In the genomic region with DNA sequence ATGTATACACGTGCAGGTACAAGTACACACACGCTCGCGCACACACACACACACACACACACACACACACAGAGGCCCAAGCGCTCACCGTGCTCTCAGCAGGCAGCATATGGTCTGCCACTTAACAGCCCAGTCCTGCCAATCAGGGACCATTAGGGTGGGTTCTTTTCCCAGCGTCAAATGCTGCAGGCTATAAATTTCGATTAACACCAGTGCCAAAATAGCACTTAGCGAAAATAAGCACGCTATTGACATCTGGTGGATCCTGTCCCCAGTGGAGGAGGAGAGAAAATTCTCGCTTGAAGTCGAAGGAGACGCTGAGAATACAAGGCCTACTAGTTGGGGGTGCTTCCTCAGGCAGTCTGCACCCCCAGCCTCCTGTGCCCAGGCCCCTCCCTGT, we compare ENCODE assay signal across 11 mouse cellular contexts. TPM values are rescaled to one million over a fixed set of nuclear protein-coding genes. Genes with fewer than 3 reads are reported as not detected.
A peak's percentile ranks its signal among the peaks of the same experiment; 100 is the strongest.
DNase-seq lines count a peak whose midpoint lies in the region; ATAC-seq and TF ChIP-seq lines count a peak whose summit lies in the region.
"Had no signal": no experiment of that assay in that cellular context is flagged by ENCODE, and none has a peak within 500 bp of the region (broad histone marks: within the 10 kb centered on the region; RNA-seq: fewer than 3 reads in every experiment).

No protein-coding gene starts in this region.

- no peaks in the 10 kb centered on the region for H3K27me3 ChIP-seq in kidney, postnatal 0 days (ENCODE audit: insufficient read depth, low read length)
- no peaks in the 10 kb centered on the region for H3K27me3 ChIP-seq in embryonic facial prominence, embryonic 14.5 days (replicated peaks; ENCODE audit: control insufficient read depth, insufficient read depth, low read length)
- no peaks in the 10 kb centered on the region for H3K27me3 ChIP-seq in hindbrain, postnatal 0 days (ENCODE audit: insufficient read depth, low read length)
- no peaks in the 10 kb centered on the region for H3K27me3 ChIP-seq in neural tube, embryonic 12.5 days (replicated peaks)
- no peaks in the 10 kb centered on the region for H3K27me3 ChIP-seq in kidney, embryonic 15.5 days
- H3K27me3 ChIP-seq: stomach, embryonic 15.5 days had no signal

- 0 out of 2 replicates have a peak, but pooled peaks cover 4% of the 10 kb centered on the region for H3K36me3 ChIP-seq in kidney, postnatal 0 days (ENCODE audit: insufficient read depth, low read length)
- H3K36me3 ChIP-seq in embryonic facial prominence, embryonic 14.5 days (ENCODE audit: control insufficient read depth, insufficient read depth, low read length) = peaks cover 26% of the 10 kb centered on the region; the same call in 1 of the 2 replicates
- H3K36me3 ChIP-seq in hindbrain, postnatal 0 days (ENCODE audit: insufficient read depth, low read length) = peaks cover 9% of the 10 kb centered on the region; the same call in 1 of the 2 replicates
- peaks cover 34% of the 10 kb centered on the region for H3K36me3 ChIP-seq in neural tube, embryonic 12.5 days
- peaks cover 53% of the 10 kb centered on the region for H3K36me3 ChIP-seq in kidney, embryonic 15.5 days

- WGBS in kidney, postnatal 0 days = 45% methylated on average over 13 of the region's 13 CpGs
- 59% methylated on average over 13 of the region's 13 CpGs for WGBS in embryonic facial prominence, embryonic 14.5 days
- WGBS in hindbrain, postnatal 0 days = 40% methylated on average over 13 of the region's 13 CpGs
- 44% methylated on average over 13 of the region's 13 CpGs for WGBS in neural tube, embryonic 12.5 days
- 46% methylated on average over 13 of the region's 13 CpGs for WGBS in kidney, embryonic 15.5 days

- ATAC-seq in kidney, postnatal 0 days (replicated peaks; ENCODE audit: low FRiP score, low read depth) = no peak
- ATAC-seq in embryonic facial prominence, embryonic 14.5 days (ENCODE audit: low read depth) = peak; percentile 59
- ATAC-seq in hindbrain, postnatal 0 days = peak; percentile 67
- ATAC-seq in neural tube, embryonic 12.5 days (ENCODE audit: low FRiP score, low read depth) = peak; percentile 76
- no peak for ATAC-seq in kidney, embryonic 15.5 days (replicated peaks; ENCODE audit: low FRiP score)

- no peak overlapping the region for H3K4me2 ChIP-seq in kidney, postnatal 0 days (ENCODE audit: low read length)
- no peak overlapping the region for H3K4me2 ChIP-seq in embryonic facial prominence, embryonic 14.5 days (ENCODE audit: low read depth, low read length)
- H3K4me2 ChIP-seq in hindbrain, postnatal 0 days (ENCODE audit: low read depth, low read length) = no peak overlapping the region
- H3K4me2 ChIP-seq in neural tube, embryonic 12.5 days (replicated peaks) = no peak overlapping the region
- H3K4me2 ChIP-seq in kidney, embryonic 15.5 days = no peak overlapping the region
- H3K4me2 ChIP-seq: stomach, embryonic 15.5 days had no signal

- DNase-seq in kidney, postnatal 0 days (ENCODE audit: low spot score) = peak; percentile 27
- no peak for DNase-seq in kidney, adult 8-10 months
- peak; percentile 75 for DNase-seq in embryonic facial prominence, embryonic 14.5 days (ENCODE audit: low spot score)
- peak; percentile 81 for DNase-seq in hindbrain, postnatal 0 days (ENCODE audit: low spot score)
- no peak for DNase-seq in heart, postnatal 4 days
- DNase-seq in kidney, postnatal 14 days = no peak
- DNase-seq: kidney, adult 2 months had no signal

- H3K9me3 ChIP-seq in kidney, postnatal 0 days (replicated peaks; ENCODE audit: low read length) = no peaks in the 10 kb centered on the region
- no peaks in the 10 kb centered on the region for H3K9me3 ChIP-seq in embryonic facial prominence, embryonic 14.5 days (ENCODE audit: control insufficient read depth, low read length)
- no peaks in the 10 kb centered on the region for H3K9me3 ChIP-seq in hindbrain, postnatal 0 days (ENCODE audit: low read length)
- no peaks in the 10 kb centered on the region for H3K9me3 ChIP-seq in neural tube, embryonic 12.5 days
- no peaks in the 10 kb centered on the region for H3K9me3 ChIP-seq in kidney, embryonic 15.5 days (replicated peaks)
- H3K9me3 ChIP-seq: stomach, embryonic 15.5 days had no signal

- H3K27ac ChIP-seq in kidney, postnatal 0 days = no peak overlapping the region
- H3K27ac ChIP-seq in embryonic facial prominence, embryonic 14.5 days (replicated peaks; ENCODE audit: low read depth, low read length) = 0 out of 2 replicates have a peak overlapping the region, but pooled peaks have one; percentile 39
- H3K27ac ChIP-seq in hindbrain, postnatal 0 days = peak overlapping the region; percentile 41
- H3K27ac ChIP-seq in neural tube, embryonic 12.5 days = peak overlapping the region; percentile 64; the same call in 1 of the 2 replicates
- H3K27ac ChIP-seq in kidney, embryonic 15.5 days = no peak overlapping the region
- H3K27ac ChIP-seq: macrophage; stomach, embryonic 15.5 days had no signal

- no peaks in the 10 kb centered on the region for H3K4me1 ChIP-seq in kidney, postnatal 0 days (replicated peaks; ENCODE audit: insufficient read depth, low read length)
- H3K4me1 ChIP-seq in embryonic facial prominence, embryonic 14.5 days (ENCODE audit: control insufficient read depth, insufficient read depth, low read length) = peaks cover 2% of the 10 kb centered on the region; the same call in 1 of the 2 replicates
- H3K4me1 ChIP-seq in hindbrain, postnatal 0 days (ENCODE audit: insufficient read depth, low read length) = no peaks in the 10 kb centered on the region
- peaks cover 13% of the 10 kb centered on the region for H3K4me1 ChIP-seq in neural tube, embryonic 12.5 days
- no peaks in the 10 kb centered on the region for H3K4me1 ChIP-seq in kidney, embryonic 15.5 days
- H3K4me1 ChIP-seq: stomach, embryonic 15.5 days had no signal

- H3K9ac ChIP-seq in kidney, postnatal 0 days (ENCODE audit: low read depth, low read length) = no peak overlapping the region
- 0 out of 2 replicates have a peak overlapping the region, but pooled peaks have one; percentile 2 for H3K9ac ChIP-seq in embryonic facial prominence, embryonic 14.5 days (ENCODE audit: low read depth, low read length)
- H3K9ac ChIP-seq in hindbrain, postnatal 0 days (replicated peaks; ENCODE audit: low read length) = no peak overlapping the region
- no peak overlapping the region for H3K9ac ChIP-seq in neural tube, embryonic 12.5 days
- no peak overlapping the region for H3K9ac ChIP-seq in kidney, embryonic 15.5 days
- H3K9ac ChIP-seq: stomach, embryonic 15.5 days had no signal

- H3K4me3 ChIP-seq in kidney, postnatal 0 days (replicated peaks; ENCODE audit: low read depth, low read length) = no peak overlapping the region
- H3K4me3 ChIP-seq in embryonic facial prominence, embryonic 14.5 days (ENCODE audit: low read depth, low read length) = no peak overlapping the region
- H3K4me3 ChIP-seq in hindbrain, postnatal 0 days (ENCODE audit: low read length) = no peak overlapping the region
- no peak overlapping the region for H3K4me3 ChIP-seq in neural tube, embryonic 12.5 days
- no peak overlapping the region for H3K4me3 ChIP-seq in kidney, embryonic 15.5 days (replicated peaks)
- H3K4me3 ChIP-seq: stomach, embryonic 15.5 days had no signal

- no peak; the same call in 1 of the 2 replicates for TF ChIP-seq CTCF in kidney, postnatal 0 days (IDR thresholded peaks at IDR 0.05; ENCODE audit: low read depth)
- peak; percentile 47 for TF ChIP-seq CTCF in hindbrain, postnatal 0 days (IDR thresholded peaks at IDR 0.05; ENCODE audit: low read depth)

RNA-seq across cellular contexts. Expression of a gene that starts 25.8 kb away (rescaled TPM):
- 9.6 and 9.9 TPM in 2 replicates for polyA plus RNA-seq in kidney, postnatal 0 days (2015; fragmentation: Nextera tagmentation; extraction: Ambion mirVana)
- 9.2 and 9.4 TPM in 2 replicates for polyA plus RNA-seq in embryonic facial prominence, embryonic 14.5 days (2014; fragmentation: Nextera tagmentation; extraction: Ambion mirVana)
- total RNA-seq in hindbrain, postnatal 0 days (2014; rRNA removed) = 68.6 and 73.8 TPM in 2 replicates
- 28.0 and 31.4 TPM in 2 replicates for polyA plus RNA-seq in hindbrain, postnatal 0 days (2015; fragmentation: Nextera tagmentation; extraction: Ambion mirVana)
- polyA plus RNA-seq in neural tube, embryonic 12.5 days (2016; fragmentation: Nextera tagmentation; extraction: Ambion mirVana) = 20.7 and 27.6 TPM in 2 replicates
- total RNA-seq in heart, postnatal 4 days (2021) = 1 to 10 TPM; 9.4 to 9.5 TPM
- polyA plus RNA-seq in kidney, embryonic 15.5 days (2015; fragmentation: Nextera tagmentation; extraction: Ambion mirVana) = 16.7 and 17.8 TPM in 2 replicates

RNA-seq across cellular contexts. Expression of a gene that starts 37.1 kb away (rescaled TPM):
- polyA plus RNA-seq in kidney, postnatal 0 days (2015; fragmentation: Nextera tagmentation; extraction: Ambion mirVana) = 14,836 and 15,514 TPM in 2 replicates
- 12,527 and 12,883 TPM in 2 replicates for polyA plus RNA-seq in embryonic facial prominence, embryonic 14.5 days (2014; fragmentation: Nextera tagmentation; extraction: Ambion mirVana)
- total RNA-seq in hindbrain, postnatal 0 days (2014; rRNA removed) = 5,437 and 5,693 TPM in 2 replicates
- polyA plus RNA-seq in hindbrain, postnatal 0 days (2015; fragmentation: Nextera tagmentation; extraction: Ambion mirVana) = 15,098 and 15,291 TPM in 2 replicates
- polyA plus RNA-seq in neural tube, embryonic 12.5 days (2016; fragmentation: Nextera tagmentation; extraction: Ambion mirVana) = 13,231 and 15,185 TPM in 2 replicates
- 1,000 to 10,000 TPM; 2,345 to 2,495 TPM for total RNA-seq in heart, postnatal 4 days (2021)
- polyA plus RNA-seq in kidney, embryonic 15.5 days (2015; fragmentation: Nextera tagmentation; extraction: Ambion mirVana) = 14,718 and 15,443 TPM in 2 replicates

RNA-seq across cellular contexts. Expression of a gene that starts 52.0 kb away (rescaled TPM):
- polyA plus RNA-seq in kidney, postnatal 0 days (2015; fragmentation: Nextera tagmentation; extraction: Ambion mirVana) = 16.3 and 18.4 TPM in 2 replicates
- 32.9 and 36.9 TPM in 2 replicates for polyA plus RNA-seq in embryonic facial prominence, embryonic 14.5 days (2014; fragmentation: Nextera tagmentation; extraction: Ambion mirVana)
- total RNA-seq in hindbrain, postnatal 0 days (2014; rRNA removed) = 134 and 137 TPM in 2 replicates
- 17.0 and 19.9 TPM in 2 replicates for polyA plus RNA-seq in hindbrain, postnatal 0 days (2015; fragmentation: Nextera tagmentation; extraction: Ambion mirVana)
- polyA plus RNA-seq in neural tube, embryonic 12.5 days (2016; fragmentation: Nextera tagmentation; extraction: Ambion mirVana) = 51.5 and 57.5 TPM in 2 replicates
- 100 to 1,000 TPM; 113 TPM for total RNA-seq in heart, postnatal 4 days (2021)
- polyA plus RNA-seq in kidney, embryonic 15.5 days (2015; fragmentation: Nextera tagmentation; extraction: Ambion mirVana) = 21.6 and 28.1 TPM in 2 replicates

Comparison
In these comparisons a context has a peak if more than half of its experiments do, and no peak if none do; other contexts are left out.
1. DNase-seq: peak in kidney, postnatal 0 days (single experiment), embryonic facial prominence, embryonic 14.5 days (single experiment) and hindbrain, postnatal 0 days (single experiment); none in kidney, adult 8-10 months (0 of 2), heart, postnatal 4 days (single experiment) and kidney, postnatal 14 days (single experiment).
2. ATAC-seq: peak in embryonic facial prominence, embryonic 14.5 days (single experiment), hindbrain, postnatal 0 days (single experiment) and neural tube, embryonic 12.5 days (single experiment); none in kidney, postnatal 0 days (single experiment) and kidney, embryonic 15.5 days (single experiment).
3. H3K27ac ChIP-seq: peak in embryonic facial prominence, embryonic 14.5 days (single experiment), hindbrain, postnatal 0 days (single experiment) and neural tube, embryonic 12.5 days (single experiment); none in kidney, postnatal 0 days (single experiment) and kidney, embryonic 15.5 days (single experiment).